Mouse (Mus musculus) heart, embryonic 10.5 days (tissue): ENCODE results near the gene Nkd1. TPM values are rescaled to one million over a fixed set of nuclear protein-coding genes. Genes with fewer than 3 reads are reported as not detected.

Experiments used
- DNase-seq: peaks from one replicate; pipeline ENCODE4 v3.0.0-alpha.2; 2017; ENCODE audit warnings: low spot score
- H3K27ac ChIP-seq: fragments of 300-500 bp; sonication (generic); 2 replicates; pipeline ENCODE4 v1.5.1; 2016; ENCODE audit warnings: mild to moderate bottlenecking
- H3K27me3 ChIP-seq: fragments of 300-500 bp; sonication (generic); 2 replicates; pipeline ENCODE4 v1.6.1; 2016; ENCODE audit warnings: mild to moderate bottlenecking; ENCODE audit not compliant: poor library complexity, insufficient read depth, severe bottlenecking
- H3K36me3 ChIP-seq: fragments of 300-500 bp; sonication (generic); 2 replicates; pipeline ENCODE4 v1.6.1; 2016; ENCODE audit warnings: mild to moderate bottlenecking, moderate library complexity
- H3K4me1 ChIP-seq: fragments of 300-500 bp; sonication (generic); 2 replicates; pipeline ENCODE4 v1.6.1; 2016; ENCODE audit warnings: mild to moderate bottlenecking
- H3K4me3 ChIP-seq: fragments of 300-500 bp; sonication (generic); 2 replicates; pipeline ENCODE4 v1.5.1; 2016; ENCODE audit warnings: mild to moderate bottlenecking, moderate library complexity
- H3K9me3 ChIP-seq: fragments of 300-500 bp; sonication (generic); 2 replicates; pipeline ENCODE4 v1.6.1; 2016; ENCODE audit warnings: mild to moderate bottlenecking, moderate library complexity
- WGBS: fragments of 180-500 bp; shearing (Covaris S2); methylation state at CpG from one replicate; pipeline ENCODE4 v1.1.7; 2016; 5-methylcytosine and 5-hydroxymethylcytosine counted together
- polyA plus RNA-seq: library from polyadenylated mRNA; unstranded; fragments of >200 nt; fragmentation: Nextera tagmentation; extraction: Ambion mirVana; gene quantifications from 2 replicates; pipeline ENCODE4 v1.2.1, GENCODE M21; 2016

Gene Nkd1
- polyA plus RNA-seq, 1 experiment from 2014 or later: 38.0 TPM

DNA sequence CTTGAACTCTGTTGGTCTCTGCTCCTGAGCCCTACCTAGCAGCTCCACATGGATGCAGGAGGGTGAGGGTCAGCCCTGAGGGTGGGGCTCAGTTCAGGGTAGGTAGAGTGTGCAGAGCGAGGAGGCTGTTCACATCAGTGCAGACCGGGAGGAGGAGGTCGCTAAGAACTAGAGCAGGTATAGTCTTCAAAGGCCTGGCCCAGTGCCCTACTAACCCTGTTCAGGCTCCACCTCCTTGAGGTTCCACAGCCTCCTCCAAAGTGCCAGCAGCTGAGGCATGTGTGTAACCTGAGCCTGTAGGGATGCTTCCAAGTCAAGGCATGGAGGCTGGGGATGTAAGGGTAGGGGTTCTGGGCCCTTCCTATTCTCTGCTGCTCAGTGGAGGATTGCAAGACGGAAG lies 23.5 kb downstream of the Nkd1 start:
- peaks cover 13% of the 10 kb centered on the region for H3K36me3 ChIP-seq
- H3K4me3 ChIP-seq: no peak overlapping the region
- H3K27me3 ChIP-seq: no peaks in the 10 kb centered on the region
- H3K9me3 ChIP-seq: no peaks in the 10 kb centered on the region
- 69% methylated on average over 4 of the region's 4 CpGs for WGBS
- peaks cover 31% of the 10 kb centered on the region for H3K4me1 ChIP-seq
- no peak for DNase-seq
- H3K27ac ChIP-seq: no peak overlapping the region

DNA sequence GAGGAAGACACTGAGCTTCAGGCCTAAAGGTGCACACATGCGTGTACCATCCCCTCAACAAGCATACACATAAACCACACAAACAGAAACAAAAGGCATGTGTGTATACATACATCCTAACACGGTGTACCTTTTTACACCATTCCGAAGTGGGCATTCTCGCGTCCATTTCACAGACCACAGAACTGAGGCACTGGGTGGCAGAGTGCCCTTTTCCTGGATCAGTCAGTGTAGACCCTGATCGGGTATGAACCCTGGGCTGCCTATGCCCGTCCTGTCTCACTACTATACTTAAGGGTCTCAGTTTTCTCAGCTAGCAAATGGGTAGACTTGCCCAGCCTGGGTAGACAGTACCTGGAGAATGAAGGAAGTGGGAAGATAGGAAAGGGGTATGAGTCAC lies 24.3 kb downstream of the Nkd1 start:
- 91% methylated on average over 7 of the region's 7 CpGs for WGBS
- peak overlapping the region; percentile 74; the same call in 1 of the 2 replicates for H3K27ac ChIP-seq

DNA sequence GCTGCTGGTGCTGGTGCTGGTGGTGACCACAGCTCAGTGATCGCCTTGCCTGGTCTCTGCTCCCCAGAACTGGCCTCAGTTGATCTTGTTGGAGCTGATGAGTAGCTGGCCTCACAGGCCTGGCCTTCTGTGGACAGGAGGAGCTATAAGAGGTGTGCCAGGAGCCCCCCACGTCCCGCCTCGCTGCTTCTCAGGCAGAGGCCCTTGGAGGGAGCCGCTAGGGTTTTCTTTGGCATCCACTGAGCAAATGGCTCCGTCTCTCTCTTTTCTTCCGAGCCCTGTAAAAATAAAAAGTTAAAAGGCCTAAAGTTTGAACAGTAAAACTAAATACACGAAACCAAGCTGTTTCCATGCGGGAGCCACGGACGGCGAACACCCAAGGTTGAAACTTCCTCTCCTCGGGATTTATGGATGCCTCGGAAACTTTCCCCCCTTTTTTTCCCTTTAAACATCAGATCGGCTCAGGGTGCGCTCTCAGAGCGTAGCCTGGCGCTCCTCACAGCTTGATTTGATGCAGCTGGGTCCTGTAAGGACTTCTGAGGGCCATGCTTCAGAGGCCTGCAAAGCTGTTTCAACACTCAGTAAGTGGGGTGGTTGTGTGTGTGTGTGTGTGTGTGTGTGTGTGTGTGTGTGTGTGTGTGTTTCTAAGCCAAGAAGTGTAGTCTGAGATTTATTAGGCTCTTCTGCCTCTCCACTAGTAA lies 25.0 kb downstream of the Nkd1 start:
- H3K9me3 ChIP-seq: no peaks in the 10 kb centered on the region
- peaks cover 13% of the 10 kb centered on the region for H3K36me3 ChIP-seq
- DNase-seq: no peak
- no peak overlapping the region for H3K4me3 ChIP-seq
- H3K27me3 ChIP-seq: no peaks in the 10 kb centered on the region
- H3K27ac ChIP-seq: peak overlapping the region; percentile 74; the same call in 1 of the 2 replicates
- 82% methylated on average over 18 of the region's 18 CpGs for whole genome bisulfite sequencing
- H3K4me1 ChIP-seq: peaks cover 31% of the 10 kb centered on the region

More for the DNA sequence above, 24.3 kb downstream of the Nkd1 start:
- H3K4me3 ChIP-seq: no peak overlapping the region
- H3K36me3 ChIP-seq: peaks cover 13% of the 10 kb centered on the region
- DNase-seq: no peak
- no peaks in the 10 kb centered on the region for H3K27me3 ChIP-seq
- no peaks in the 10 kb centered on the region for H3K9me3 ChIP-seq
- H3K4me1 ChIP-seq: peaks cover 31% of the 10 kb centered on the region

DNA sequence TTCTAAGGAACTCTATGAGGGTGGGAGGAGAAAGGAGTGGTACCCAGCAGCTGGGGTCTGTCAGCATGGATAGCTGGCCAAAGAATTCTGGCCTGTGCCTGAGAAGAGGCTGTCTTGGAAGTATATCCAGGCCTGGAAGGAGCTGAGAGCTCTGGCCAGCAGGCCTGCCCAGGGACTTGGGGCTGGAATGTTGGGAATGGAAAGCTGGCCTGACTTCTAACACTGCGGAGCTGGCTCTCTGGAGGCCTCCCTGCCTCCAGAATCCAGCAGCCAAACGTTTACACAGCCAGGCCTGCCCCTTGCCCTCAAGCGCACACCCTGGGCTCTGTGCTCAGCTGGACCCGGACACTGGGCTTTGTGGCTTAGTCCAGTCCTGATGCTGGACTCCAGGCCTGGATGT lies 34.5 kb downstream of the Nkd1 start:
- peak overlapping the region; percentile 68 for H3K27ac ChIP-seq
- 49% methylated on average over 4 of the region's 4 CpGs for WGBS

DNA sequence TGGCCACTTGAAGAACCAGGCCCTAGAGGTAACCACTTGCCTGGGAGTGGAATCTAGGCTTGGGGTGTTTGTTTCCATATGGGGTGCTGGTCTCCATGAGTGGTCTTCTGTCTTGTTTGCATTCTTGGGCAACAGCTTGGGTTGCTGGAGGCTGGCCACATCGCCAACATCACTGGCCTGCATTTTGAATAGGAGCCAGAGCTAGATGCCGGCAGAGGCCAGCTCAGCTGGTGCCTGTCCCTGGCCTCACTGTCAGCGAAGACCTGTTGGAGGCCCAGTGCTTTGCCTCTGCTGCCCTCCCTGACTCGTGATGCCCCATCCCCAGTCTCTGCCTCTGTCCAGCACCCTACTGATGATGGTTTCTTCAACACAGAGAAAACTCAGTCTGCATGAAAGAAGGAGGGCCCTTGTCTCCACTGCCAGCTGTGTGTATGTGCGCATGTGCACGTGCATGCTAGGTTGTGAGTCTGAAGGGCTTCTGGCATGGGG lies 38.9 kb downstream of the Nkd1 start:
- peaks cover 53% of the 10 kb centered on the region for H3K4me1 ChIP-seq
- no peaks in the 10 kb centered on the region for H3K9me3 ChIP-seq
- DNase-seq: no peak
- no peak overlapping the region for H3K4me3 ChIP-seq
- no peaks in the 10 kb centered on the region for H3K27me3 ChIP-seq
- 84% methylated on average over 6 of the region's 6 CpGs for WGBS
- H3K27ac ChIP-seq: no peak overlapping the region
- H3K36me3 ChIP-seq: no peaks in the 10 kb centered on the region

More for the DNA sequence above, 34.5 kb downstream of the Nkd1 start:
- Histone ChIP-seq H3K4me1 (peaks cover 17% of the 10 kb centered on the region), H3K9me3 (no peaks in the 10 kb centered on the region), H3K27me3 (no peaks in the 10 kb centered on the region), H3K4me3 (no peak overlapping the region), H3K36me3 (no peaks in the 10 kb centered on the region)
- no peak for DNase-seq

DNA sequence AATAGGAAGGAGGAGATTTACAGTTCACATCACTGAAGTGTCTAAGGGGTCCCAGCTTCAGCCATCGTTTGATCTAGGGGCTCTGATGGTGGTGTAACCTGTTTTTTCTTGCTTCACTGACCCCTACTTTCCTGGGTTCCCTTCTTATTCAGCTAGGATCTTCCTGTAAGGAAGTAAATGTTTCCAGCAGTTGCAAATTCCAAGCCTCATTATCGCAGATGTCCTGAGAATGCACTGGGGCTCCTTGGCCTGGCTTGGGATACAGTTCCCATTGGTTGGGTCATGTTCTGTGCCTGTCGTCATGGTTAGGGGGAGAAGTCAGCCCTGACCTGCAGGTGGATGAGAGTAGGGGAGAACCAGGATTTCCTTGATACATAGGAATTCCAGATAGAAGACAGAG lies 40.2 kb downstream of the Nkd1 start:
- 70% methylated on average over 3 of the region's 3 CpGs for WGBS
- peaks cover 56% of the 10 kb centered on the region for H3K4me1 ChIP-seq
- no peaks in the 10 kb centered on the region for H3K27me3 ChIP-seq
- H3K4me3 ChIP-seq: no peak overlapping the region
- no peaks in the 10 kb centered on the region for H3K9me3 ChIP-seq
- H3K36me3 ChIP-seq: no peaks in the 10 kb centered on the region
- DNase-seq: no peak
- H3K27ac ChIP-seq: no peak overlapping the region

DNA sequence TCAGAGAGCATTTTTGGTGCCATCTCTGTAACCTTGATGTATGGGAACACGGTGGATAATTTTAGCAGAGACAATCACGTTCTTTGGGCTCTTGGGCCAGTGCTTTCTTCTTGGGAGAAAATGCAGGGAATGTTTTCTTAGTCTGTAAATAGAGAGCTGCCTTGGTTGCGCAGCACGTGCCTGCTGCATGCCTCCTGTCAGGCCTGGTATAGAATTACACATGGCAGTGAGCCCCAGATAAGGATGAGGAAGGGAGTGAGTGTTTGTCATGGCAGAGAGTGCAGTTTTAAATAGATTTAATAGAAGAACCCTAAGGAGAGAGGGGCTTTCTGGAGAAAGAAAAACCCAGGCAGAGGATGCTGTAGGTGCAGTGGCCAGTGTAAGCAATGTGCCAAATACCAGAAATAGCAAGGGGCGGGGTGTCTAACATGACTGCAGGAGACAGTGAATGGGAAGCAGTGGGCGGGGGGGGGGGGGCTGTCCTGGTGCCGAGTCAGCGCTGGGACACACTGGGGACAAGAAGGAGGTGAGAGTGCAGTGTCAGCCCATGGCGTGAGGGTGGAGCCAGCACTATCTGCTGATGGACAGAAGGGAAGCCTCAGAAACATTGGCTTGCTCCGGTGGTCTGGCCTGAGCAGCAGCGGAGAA lies 43.2 kb downstream of the Nkd1 start:
- 9% methylated on average over 11 of the region's 11 CpGs for WGBS
- Histone ChIP-seq H3K9me3 (no peaks in the 10 kb centered on the region), H3K4me3 (0 out of 2 replicates have a peak overlapping the region, but pooled peaks have one; percentile 3), H3K27me3 (no peaks in the 10 kb centered on the region), H3K27ac (peak overlapping the region; percentile 76), H3K36me3 (no peaks in the 10 kb centered on the region), H3K4me1 (peaks cover 85% of the 10 kb centered on the region)
- peak; percentile 83 for DNase-seq

DNA sequence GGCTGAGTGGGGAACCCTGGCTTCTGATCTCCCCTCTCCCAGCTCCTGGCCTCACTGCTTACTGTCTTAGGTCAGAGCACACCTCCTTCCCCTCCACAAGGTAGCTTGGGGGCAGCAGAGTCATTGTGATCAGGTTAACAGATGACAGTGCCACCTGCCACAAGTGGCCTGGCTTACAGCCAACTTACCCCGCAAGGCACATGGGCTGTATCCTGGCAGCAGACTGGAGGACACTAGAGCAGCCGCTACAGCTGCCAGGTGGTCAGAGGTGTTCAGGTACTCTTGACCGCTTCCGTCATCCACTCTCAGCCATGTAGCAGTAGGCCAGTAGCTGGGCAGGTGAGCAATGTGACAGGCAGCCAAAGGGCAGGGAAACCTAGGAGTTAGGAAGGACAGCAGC lies 45.0 kb downstream of the Nkd1 start:
- DNase-seq: no peak
- 85% methylated on average over 4 of the region's 4 CpGs for WGBS
- Histone ChIP-seq H3K9me3 (no peaks in the 10 kb centered on the region), H3K4me1 (peaks cover 93% of the 10 kb centered on the region), H3K4me3 (no peak overlapping the region), H3K36me3 (no peaks in the 10 kb centered on the region), H3K27ac (peak overlapping the region; percentile 91), H3K27me3 (no peaks in the 10 kb centered on the region)

DNA sequence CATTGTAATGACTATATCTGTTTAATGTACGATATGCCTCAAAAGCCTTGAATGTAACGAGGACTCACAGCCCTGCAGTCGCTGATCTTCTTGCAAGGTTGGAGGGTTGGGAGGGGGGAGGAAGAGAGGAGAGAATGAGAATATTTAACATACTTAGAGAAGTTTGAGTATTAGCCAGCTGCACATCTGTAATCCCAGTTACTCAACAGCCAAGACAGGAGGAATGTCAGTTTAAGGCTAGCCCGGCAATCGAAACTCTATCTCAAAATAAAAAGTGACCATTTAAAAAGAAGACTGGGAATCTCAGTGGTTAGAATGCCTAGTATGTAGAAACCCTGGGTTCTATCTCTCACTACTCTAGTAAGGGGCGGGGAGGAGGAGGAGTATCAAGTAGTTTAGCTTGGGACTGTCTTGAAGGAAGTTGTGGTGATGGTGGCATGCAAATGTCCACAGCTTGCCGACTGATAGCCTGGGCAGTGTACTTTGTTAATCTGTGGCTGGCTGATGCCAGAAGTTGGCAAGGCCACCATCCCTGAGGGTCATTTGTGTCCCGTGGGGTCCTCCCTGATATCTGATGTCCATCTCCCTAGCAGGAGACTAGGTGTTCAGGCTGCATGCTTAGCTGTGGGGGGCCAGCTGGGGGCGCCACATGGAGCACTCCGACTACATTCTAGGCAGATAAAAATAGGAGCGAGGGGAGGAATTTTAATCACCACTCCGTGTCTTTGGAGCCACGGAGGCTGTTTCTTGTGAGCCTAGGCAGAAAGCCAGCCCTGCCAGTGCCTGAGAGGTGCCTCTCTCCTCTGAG lies 46.4 kb downstream of the Nkd1 start:
- H3K27me3 ChIP-seq: no peaks in the 10 kb centered on the region
- no peak overlapping the region for H3K4me3 ChIP-seq
- WGBS: 50% methylated on average over 13 of the region's 13 CpGs
- no peak for DNase-seq
- H3K9me3 ChIP-seq: no peaks in the 10 kb centered on the region
- peaks cover 95% of the 10 kb centered on the region for H3K4me1 ChIP-seq
- peak overlapping the region; percentile 91 for H3K27ac ChIP-seq
- H3K36me3 ChIP-seq: no peaks in the 10 kb centered on the region

DNA sequence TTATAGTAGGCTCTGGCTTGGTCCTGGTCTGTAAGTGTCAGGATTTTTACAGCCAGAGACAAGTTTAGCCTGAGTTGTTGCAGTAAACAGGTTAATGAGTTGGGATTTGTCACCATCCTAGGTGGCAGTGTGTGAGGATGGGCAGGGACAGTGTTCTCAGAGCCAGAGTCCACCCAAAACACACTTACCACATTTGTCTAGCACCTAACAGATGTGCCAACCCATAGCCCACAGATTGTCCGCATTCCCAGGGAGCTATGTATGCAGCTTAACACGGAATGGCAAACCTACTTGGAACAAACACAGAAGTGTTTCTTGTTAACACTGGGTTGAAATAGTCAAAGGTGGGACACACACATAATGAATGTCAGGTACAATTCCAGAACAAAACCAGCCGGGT lies 47.1 kb downstream of the Nkd1 start:
- H3K4me1 ChIP-seq: peaks cover 93% of the 10 kb centered on the region
- H3K27ac ChIP-seq: peak overlapping the region; percentile 91
- WGBS: 91% methylated on average over 3 of the region's 3 CpGs
- no peaks in the 10 kb centered on the region for H3K27me3 ChIP-seq
- H3K36me3 ChIP-seq: no peaks in the 10 kb centered on the region
- H3K9me3 ChIP-seq: no peaks in the 10 kb centered on the region
- no peak overlapping the region for H3K4me3 ChIP-seq
- DNase-seq: no peak

DNA sequence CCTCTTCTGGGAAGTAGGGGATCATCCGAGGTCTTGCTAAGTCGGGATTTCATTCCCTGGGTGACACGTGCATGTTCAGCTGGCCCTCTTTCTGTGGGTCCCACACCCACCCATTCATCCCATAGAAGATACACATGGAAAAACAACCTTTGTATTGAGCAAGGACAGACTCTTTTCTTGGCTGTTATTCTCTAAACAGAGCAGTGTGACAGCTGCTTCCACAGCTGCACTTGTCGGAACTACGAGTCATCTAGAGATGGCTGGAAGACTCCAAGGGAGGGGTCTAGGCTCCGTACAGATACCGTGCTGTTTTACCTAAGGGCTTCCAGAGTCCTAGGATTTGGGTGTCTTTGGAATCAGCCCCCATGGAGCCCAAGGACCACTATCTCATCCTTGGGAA lies 48.2 kb downstream of the Nkd1 start:
- H3K27ac ChIP-seq: peak overlapping the region; percentile 91
- DNase-seq: no peak
- H3K27me3 ChIP-seq: no peaks in the 10 kb centered on the region
- no peak overlapping the region for H3K4me3 ChIP-seq
- no peaks in the 10 kb centered on the region for H3K9me3 ChIP-seq
- H3K36me3 ChIP-seq: no peaks in the 10 kb centered on the region
- 66% methylated on average over 7 of the region's 7 CpGs for WGBS
- H3K4me1 ChIP-seq: peaks cover 95% of the 10 kb centered on the region

DNA sequence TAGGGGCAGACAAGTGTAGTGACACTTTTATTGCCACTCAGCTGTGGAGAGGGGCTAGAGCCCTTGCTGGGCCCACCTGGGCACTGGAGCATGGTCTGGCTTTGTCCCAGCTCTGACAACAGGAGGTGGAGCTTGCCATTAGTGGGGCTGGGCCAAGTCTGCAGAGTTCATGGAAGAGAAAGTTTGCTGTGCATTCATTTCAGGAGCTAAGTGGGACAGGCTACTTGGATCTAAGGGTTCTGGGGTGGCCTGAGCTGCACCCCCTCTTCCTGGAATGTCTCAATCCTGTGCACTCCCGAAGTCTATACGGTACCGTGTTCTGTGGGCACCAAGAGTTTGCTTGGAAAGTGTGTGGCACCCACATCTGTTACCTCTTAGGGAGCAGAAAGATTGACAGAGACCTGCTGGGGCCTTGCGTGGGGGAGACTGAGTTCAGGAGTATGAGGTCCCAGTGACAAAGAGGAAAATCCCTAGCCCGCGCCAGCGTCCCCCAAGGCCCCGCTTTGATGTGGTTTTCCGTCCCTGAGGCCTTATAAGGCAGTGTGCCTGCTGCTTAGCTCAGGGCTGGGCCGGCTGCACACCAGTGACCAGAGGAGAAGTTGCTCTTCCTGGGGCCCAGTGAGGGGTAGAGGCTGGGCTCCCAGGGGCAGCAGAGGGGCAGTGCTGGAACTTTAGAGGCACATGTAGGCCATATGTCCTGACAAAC lies 49.3 kb downstream of the Nkd1 start:
- no peaks in the 10 kb centered on the region for H3K36me3 ChIP-seq
- H3K27ac ChIP-seq: peak overlapping the region; percentile 91
- peaks cover 90% of the 10 kb centered on the region for H3K4me1 ChIP-seq
- H3K4me3 ChIP-seq: 0 out of 2 replicates have a peak overlapping the region, but pooled peaks have one; percentile 15
- 28% methylated on average over 10 of the region's 10 CpGs for WGBS
- H3K9me3 ChIP-seq: no peaks in the 10 kb centered on the region
- H3K27me3 ChIP-seq: no peaks in the 10 kb centered on the region
- peak; percentile 90 for DNase-seq
